Mouse (Mus musculus) adrenal gland, postnatal 36 days (tissue): ENCODE results near the gene Sertad3. TPM values are rescaled to one million over a fixed set of nuclear protein-coding genes. Genes with fewer than 3 reads are reported as not detected.

Source experiments
- total RNA-seq, 2 experiments: library from RNA; stranded (reverse); gene quantifications; 2 replicates each; pipeline ENCODE4 v1.2.3; 2021

The Sertad3 gene
- total RNA-seq, 2 experiments from 2014 or later, result 15.9 to 16.3 TPM

Other genes with a start within 250 kb of the Sertad3 start
- gene Itpkc, start 245.1 kb upstream of the Sertad3 start, total RNA-seq, result 10 to 100 TPM; 14.0 to 14.6 TPM
- 10 to 100 TPM; 41.3 to 70.6 TPM for gene Coq8b, start 240.7 kb upstream of the Sertad3 start, total RNA-seq
- gene Numbl, start 215.3 kb upstream of the Sertad3 start, total RNA-seq, result 10 to 100 TPM in 1 of 2 experiments, 1 to 10 TPM in 1; 8.8 to 10.1 TPM
- 10 to 100 TPM; 77.8 to 94.6 TPM for gene Ltbp4, start 136.1 kb upstream of the Sertad3 start, total RNA-seq
- gene Shkbp1, start 117.7 kb upstream of the Sertad3 start, total RNA-seq, result 10 to 100 TPM; 22.3 TPM
- gene Gm20479, start 116.3 kb upstream of the Sertad3 start, total RNA-seq, result 1 to 10 TPM in 1 of 2 experiments, not detected in 1; 6.1 TPM
- gene Sptbn4, start 26.1 kb upstream of the Sertad3 start, total RNA-seq, result under 1 TPM; 0.59 to 0.83 TPM
- 10 to 100 TPM; 42.4 to 45.6 TPM for gene Blvrb, start 25.8 kb upstream of the Sertad3 start, total RNA-seq
- 10 to 100 TPM; 30.0 to 38.4 TPM for gene Sertad1, start 13.1 kb downstream of the Sertad3 start, total RNA-seq
- gene Prx, start 25.6 kb downstream of the Sertad3 start, total RNA-seq, result 1 to 10 TPM; 2.1 to 3.2 TPM
- under 1 TPM; 0.23 to 0.26 TPM for gene Hipk4, start 49.5 kb downstream of the Sertad3 start, total RNA-seq
- gene Pld3, start 79.5 kb downstream of the Sertad3 start, total RNA-seq, result 100 to 1,000 TPM; 106 to 146 TPM
- gene 2310022A10Rik, start 79.5 kb downstream of the Sertad3 start, total RNA-seq, result 10 to 100 TPM; 15.0 to 15.8 TPM
- 100 to 1,000 TPM; 201 to 243 TPM for gene Akt2, start 117.8 kb downstream of the Sertad3 start, total RNA-seq
- gene Ttc9b, start 180.1 kb downstream of the Sertad3 start, total RNA-seq, result under 1 TPM in 1 of 2 experiments, not detected in 1; 0.13 TPM
- 10 to 100 TPM; 29.6 to 32.0 TPM for gene Map3k10, start 200.8 kb downstream of the Sertad3 start, total RNA-seq
- 1 to 10 TPM; 1.2 to 2.3 TPM for gene Zfp607b, start 215.6 kb downstream of the Sertad3 start, total RNA-seq